Mouse (Mus musculus): ENCODE data around the gene Defb45. TPM values are rescaled to one million over a fixed set of nuclear protein-coding genes. Genes with fewer than 3 reads are reported as not detected.
A peak's percentile ranks its signal among the peaks of the same experiment; 100 is the strongest.

Defb45 gene
- polyA plus RNA-seq, 1 experiment from 2014 or later = not detected

- H3K9me3 ChIP-seq (ENCODE audit: control insufficient read depth, low read length) = no peaks in the 10 kb centered on the region
- H3K27me3 ChIP-seq (replicated peaks; ENCODE audit: control insufficient read depth, insufficient read depth, low read length) = no peaks in the 10 kb centered on the region
- no peak within 1 kb of the TSS for H3K27ac ChIP-seq (ENCODE audit: low read depth, low read length)
- H3K4me3 ChIP-seq (ENCODE audit: low read depth, low read length) = no peak within 1 kb of the TSS
- H3K9ac ChIP-seq (ENCODE audit: low read depth, low read length) = no peak within 1 kb of the TSS
- no peak for DNase-seq (ENCODE audit: low spot score)
- 57% methylated on average over 11 of the region's 11 CpGs for WGBS
- no peak within 1 kb of the TSS for H3K4me2 ChIP-seq
- no peaks in the 10 kb centered on the region for H3K36me3 ChIP-seq (ENCODE audit: control insufficient read depth, insufficient read depth, low read length)
- no peaks in the 10 kb centered on the region for H3K4me1 ChIP-seq (replicated peaks; ENCODE audit: control insufficient read depth, insufficient read depth, low read length)
- no peak for ATAC-seq (replicated peaks; ENCODE audit: low FRiP score)
Observed at GRCm38 (mm10) chr2:152572114-152572794, 26.9 kb downstream of the Defb45 start, which contains the start of gene Defb21. Defb21 (plus strand) TSS chr2:152572744.

- Histone ChIP-seq H3K4me1 (replicated peaks; ENCODE audit: control insufficient read depth, insufficient read depth, low read length) (no peaks in the 10 kb centered on the region), H3K9me3 (ENCODE audit: control insufficient read depth, low read length) (no peaks in the 10 kb centered on the region), H3K4me2 (no peak overlapping the region), H3K4me3 (ENCODE audit: low read depth, low read length) (no peak overlapping the region), H3K9ac (ENCODE audit: low read depth, low read length) (no peak overlapping the region), H3K36me3 (ENCODE audit: control insufficient read depth, insufficient read depth, low read length) (no peaks in the 10 kb centered on the region), H3K27me3 (replicated peaks; ENCODE audit: control insufficient read depth, insufficient read depth, low read length) (no peaks in the 10 kb centered on the region), H3K27ac (ENCODE audit: low read depth, low read length) (no peak overlapping the region)
- WGBS = 68% methylated on average over 6 of the region's 6 CpGs
- no peak for ATAC-seq (replicated peaks; ENCODE audit: low FRiP score)
- no peak for DNase-seq (ENCODE audit: low spot score)
Observed at GRCm38 (mm10) chr2:152570313-152570712, 28.9 kb downstream of the Defb45 start.

DNA sequence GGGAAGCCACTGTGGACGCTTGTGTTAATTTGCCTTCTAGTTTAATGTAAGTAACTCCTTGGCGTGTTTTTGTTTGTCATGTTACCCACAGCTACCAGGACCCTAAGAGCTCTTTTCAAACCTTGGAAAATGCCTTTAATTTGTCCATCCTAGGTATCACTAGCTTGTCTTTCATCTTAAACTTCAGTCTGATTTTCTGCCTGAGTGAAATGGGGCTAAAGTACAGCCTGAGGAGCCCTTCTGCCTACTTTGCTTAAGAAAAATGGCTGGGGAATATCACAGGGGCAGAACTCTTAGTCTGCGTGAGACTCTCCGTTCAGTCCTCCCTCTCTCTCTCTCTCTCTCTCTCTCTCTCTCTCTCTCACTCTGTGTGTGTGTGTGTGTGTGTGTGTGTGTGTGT lies 29.3 kb downstream of the Defb45 start:
- H3K36me3 ChIP-seq (ENCODE audit: control insufficient read depth, insufficient read depth, low read length) = no peaks in the 10 kb centered on the region
- H3K4me1 ChIP-seq (replicated peaks; ENCODE audit: control insufficient read depth, insufficient read depth, low read length) = no peaks in the 10 kb centered on the region
- H3K4me2 ChIP-seq = no peak overlapping the region
- H3K27ac ChIP-seq (ENCODE audit: low read depth, low read length) = no peak overlapping the region
- H3K27me3 ChIP-seq (replicated peaks; ENCODE audit: control insufficient read depth, insufficient read depth, low read length) = no peaks in the 10 kb centered on the region
- no peak for ATAC-seq (replicated peaks; ENCODE audit: low FRiP score)
- WGBS = 77% methylated on average over 4 of the region's 4 CpGs
- no peak overlapping the region for H3K4me3 ChIP-seq (ENCODE audit: low read depth, low read length)
- H3K9ac ChIP-seq (ENCODE audit: low read depth, low read length) = no peak overlapping the region
- no peak for DNase-seq (ENCODE audit: low spot score)
- no peaks in the 10 kb centered on the region for H3K9me3 ChIP-seq (ENCODE audit: control insufficient read depth, low read length)

GRCm38 (mm10) chr2:152569038-152569437 lies 30.2 kb downstream of the Defb45 start, which contains the start of gene Gm17416:
Gm17416 (plus strand) TSS chr2:152569338.
- Histone ChIP-seq H3K9ac (ENCODE audit: low read depth, low read length) (no peak within 1 kb of the TSS), H3K4me3 (ENCODE audit: low read depth, low read length) (no peak within 1 kb of the TSS), H3K4me2 (no peak within 1 kb of the TSS), H3K27ac (ENCODE audit: low read depth, low read length) (no peak within 1 kb of the TSS), H3K4me1 (replicated peaks; ENCODE audit: control insufficient read depth, insufficient read depth, low read length) (no peaks in the 10 kb centered on the region), H3K9me3 (ENCODE audit: control insufficient read depth, low read length) (no peaks in the 10 kb centered on the region), H3K27me3 (replicated peaks; ENCODE audit: control insufficient read depth, insufficient read depth, low read length) (no peaks in the 10 kb centered on the region), H3K36me3 (ENCODE audit: control insufficient read depth, insufficient read depth, low read length) (no peaks in the 10 kb centered on the region)
- ATAC-seq (replicated peaks; ENCODE audit: low FRiP score) (no peak), DNase-seq (ENCODE audit: low spot score) (no peak)
- WGBS = 82% methylated on average over 5 of the region's 5 CpGs

- Histone ChIP-seq H3K36me3 (ENCODE audit: control insufficient read depth, insufficient read depth, low read length) (no peaks in the 10 kb centered on the region), H3K27me3 (replicated peaks; ENCODE audit: control insufficient read depth, insufficient read depth, low read length) (no peaks in the 10 kb centered on the region), H3K4me1 (replicated peaks; ENCODE audit: control insufficient read depth, insufficient read depth, low read length) (no peaks in the 10 kb centered on the region; the same call in 1 of the 2 replicates), H3K9ac (ENCODE audit: low read depth, low read length) (no peak overlapping the region), H3K4me2 (no peak overlapping the region), H3K4me3 (ENCODE audit: low read depth, low read length) (no peak overlapping the region), H3K9me3 (ENCODE audit: control insufficient read depth, low read length) (no peaks in the 10 kb centered on the region), H3K27ac (ENCODE audit: low read depth, low read length) (no peak overlapping the region)
- ATAC-seq (replicated peaks; ENCODE audit: low FRiP score) = no peak
- WGBS = 73% methylated on average over 7 of the region's 7 CpGs
- DNase-seq (ENCODE audit: low spot score) = no peak
Observed at GRCm38 (mm10) chr2:152556655-152557054, 42.5 kb downstream of the Defb45 start.

DNA sequence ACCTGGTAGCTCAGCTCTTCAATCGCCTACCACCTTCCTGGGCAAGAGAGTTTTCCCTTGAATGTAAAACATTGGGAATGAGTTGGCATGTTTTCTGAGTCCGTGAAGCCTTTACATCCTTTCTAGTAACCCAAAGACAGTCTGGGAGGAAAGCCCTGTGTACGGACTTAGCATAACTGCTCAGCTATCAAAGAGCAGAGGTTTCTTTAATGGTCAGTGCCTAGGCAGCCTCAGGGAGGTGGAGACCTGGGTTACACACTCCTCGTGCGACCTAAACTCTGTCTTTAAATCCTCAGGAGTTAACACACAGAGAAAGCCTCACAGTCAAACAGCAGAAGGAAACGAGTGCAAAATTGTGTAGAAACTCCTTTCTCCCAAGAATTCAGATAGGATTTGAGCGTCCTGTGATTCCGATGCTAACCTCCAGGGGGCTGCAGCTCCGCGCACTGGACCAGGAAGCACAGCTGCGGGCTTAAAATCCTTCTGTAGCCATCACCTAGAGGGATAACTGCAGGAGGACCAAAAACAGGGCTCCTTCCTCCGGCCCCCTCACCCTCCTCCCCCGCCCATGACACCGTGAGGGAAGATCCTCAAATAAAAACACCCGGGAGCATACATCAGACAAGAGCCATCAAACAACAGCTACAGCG lies 45.3 kb downstream of the Defb45 start:
- 12% methylated on average over 16 of the region's 16 CpGs for WGBS
- no peak for ATAC-seq (replicated peaks; ENCODE audit: low FRiP score)
- Histone ChIP-seq H3K4me3 (ENCODE audit: low read depth, low read length) (no peak overlapping the region), H3K4me1 (replicated peaks; ENCODE audit: control insufficient read depth, insufficient read depth, low read length) (no peaks in the 10 kb centered on the region), H3K9me3 (ENCODE audit: control insufficient read depth, low read length) (no peaks in the 10 kb centered on the region), H3K27ac (ENCODE audit: low read depth, low read length) (no peak overlapping the region), H3K9ac (ENCODE audit: low read depth, low read length) (no peak overlapping the region), H3K27me3 (replicated peaks; ENCODE audit: control insufficient read depth, insufficient read depth, low read length) (no peaks in the 10 kb centered on the region), H3K36me3 (ENCODE audit: control insufficient read depth, insufficient read depth, low read length) (no peaks in the 10 kb centered on the region), H3K4me2 (no peak overlapping the region)
- DNase-seq (ENCODE audit: low spot score) = peak; percentile 35

DNA sequence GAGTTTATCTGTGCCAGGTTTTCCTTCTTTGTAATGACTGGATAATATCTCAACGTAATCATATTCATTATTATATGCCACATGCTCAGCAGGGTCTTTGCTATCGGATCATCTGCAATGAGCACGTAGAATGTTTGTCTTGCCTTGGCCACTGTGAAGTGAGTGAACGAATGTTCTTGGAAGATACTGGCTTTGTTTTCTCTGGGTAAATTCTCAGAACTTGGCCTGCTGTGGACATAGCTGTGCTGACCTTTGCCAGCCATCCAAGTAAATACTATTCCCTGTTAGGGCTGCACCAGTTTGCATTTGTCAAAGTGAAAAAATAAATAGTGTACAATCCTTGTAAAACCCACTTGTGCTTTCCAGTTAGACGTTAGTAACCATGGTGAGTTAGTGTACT lies 51.1 kb downstream of the Defb45 start:
- H3K9ac ChIP-seq (ENCODE audit: low read depth, low read length) = no peak overlapping the region
- WGBS = 67% methylated on average over 5 of the region's 5 CpGs
- ATAC-seq (replicated peaks; ENCODE audit: low FRiP score) = no peak
- no peak overlapping the region for H3K4me2 ChIP-seq
- no peaks in the 10 kb centered on the region for H3K36me3 ChIP-seq (ENCODE audit: control insufficient read depth, insufficient read depth, low read length)
- no peaks in the 10 kb centered on the region for H3K27me3 ChIP-seq (replicated peaks; ENCODE audit: control insufficient read depth, insufficient read depth, low read length)
- no peaks in the 10 kb centered on the region for H3K4me1 ChIP-seq (replicated peaks; ENCODE audit: control insufficient read depth, insufficient read depth, low read length)
- H3K27ac ChIP-seq (ENCODE audit: low read depth, low read length) = no peak overlapping the region
- no peak overlapping the region for H3K4me3 ChIP-seq (ENCODE audit: low read depth, low read length)
- no peak for DNase-seq (ENCODE audit: low spot score)
- H3K9me3 ChIP-seq (ENCODE audit: control insufficient read depth, low read length) = no peaks in the 10 kb centered on the region

GRCm38 (mm10) chr2:152544691-152545090 lies 54.5 kb downstream of the Defb45 start:
- Histone ChIP-seq H3K9ac (ENCODE audit: low read depth, low read length) (no peak overlapping the region), H3K4me1 (replicated peaks; ENCODE audit: control insufficient read depth, insufficient read depth, low read length) (no peaks in the 10 kb centered on the region), H3K27me3 (replicated peaks; ENCODE audit: control insufficient read depth, insufficient read depth, low read length) (no peaks in the 10 kb centered on the region), H3K9me3 (ENCODE audit: control insufficient read depth, low read length) (no peaks in the 10 kb centered on the region), H3K4me2 (no peak overlapping the region), H3K27ac (ENCODE audit: low read depth, low read length) (no peak overlapping the region), H3K36me3 (ENCODE audit: control insufficient read depth, insufficient read depth, low read length) (no peaks in the 10 kb centered on the region), H3K4me3 (ENCODE audit: low read depth, low read length) (no peak overlapping the region)
- ATAC-seq (replicated peaks; ENCODE audit: low FRiP score) = no peak
- no peak for DNase-seq (ENCODE audit: low spot score)
- 34% methylated on average over 4 of the region's 4 CpGs for WGBS

- 83% methylated on average over 4 of the region's 4 CpGs for WGBS
- Histone ChIP-seq H3K9ac (ENCODE audit: low read depth, low read length) (no peak overlapping the region), H3K27me3 (replicated peaks; ENCODE audit: control insufficient read depth, insufficient read depth, low read length) (no peaks in the 10 kb centered on the region), H3K4me3 (ENCODE audit: low read depth, low read length) (no peak overlapping the region), H3K27ac (ENCODE audit: low read depth, low read length) (no peak overlapping the region), H3K4me1 (replicated peaks; ENCODE audit: control insufficient read depth, insufficient read depth, low read length) (no peaks in the 10 kb centered on the region), H3K4me2 (no peak overlapping the region), H3K9me3 (ENCODE audit: control insufficient read depth, low read length) (no peaks in the 10 kb centered on the region), H3K36me3 (ENCODE audit: control insufficient read depth, insufficient read depth, low read length) (no peaks in the 10 kb centered on the region)
- ATAC-seq (replicated peaks; ENCODE audit: low FRiP score) (no peak), DNase-seq (ENCODE audit: low spot score) (no peak)
Observed at GRCm38 (mm10) chr2:152543478-152543877, 55.7 kb downstream of the Defb45 start.

All from liver, embryonic 11.5 days (tissue).